Mouse (Mus musculus) bone marrow, adult 2 months (tissue): ENCODE results near the gene Dmac2. TPM values are rescaled to one million over a fixed set of nuclear protein-coding genes. Genes with fewer than 3 reads are reported as not detected.
A peak's percentile ranks its signal among the peaks of the same experiment; 100 is the strongest.

ENCODE experiments used
- H3K27ac ChIP-seq: fragments of 200-500 bp; 2 replicates; pipeline ENCODE4 v1.5.1; 2012; ENCODE audit warnings: low read depth, mild to moderate bottlenecking, control low read depth, inconsistent platforms, low read length; ENCODE audit not compliant: control insufficient read depth, poor library complexity, insufficient read depth
- H3K4me1 ChIP-seq: fragments of 200-500 bp; 2 replicates; pipeline ENCODE4 v1.6.1; 2011; ENCODE audit warnings: low read length; ENCODE audit not compliant: control insufficient read depth, insufficient read depth
- H3K4me3 ChIP-seq: fragments of 200-500 bp; replicated peaks from 2 replicates; pipeline ENCODE3; 2011; ENCODE audit warnings: mild to moderate bottlenecking, low read depth, low read length, control low read depth; ENCODE audit not compliant: control insufficient read depth
- CTCF ChIP-seq: fragments of 200-500 bp; IDR thresholded peaks from 2 replicates; pipeline ENCODE4 v1.5.1; 2011; ENCODE audit warnings: low read length, control low read depth; ENCODE audit not compliant: control insufficient read depth, insufficient read depth
- POLR2A ChIP-seq: fragments of 200-500 bp; IDR thresholded peaks from 2 replicates; pipeline ENCODE4 v1.6.1; 2011; ENCODE audit warnings: low read depth, mild to moderate bottlenecking, control low read depth, low read length, borderline replicate concordance; ENCODE audit not compliant: control insufficient read depth
- WGBS: fragments of 180-500 bp; shearing (Covaris S2); methylation state at CpG from one replicate; pipeline ENCODE4 v1.1.7; 2018; 5-methylcytosine and 5-hydroxymethylcytosine counted together
- polyA plus RNA-seq: library from polyadenylated mRNA; stranded (reverse); fragments of >200 nt; gene quantifications from 2 replicates; pipeline ENCODE4 v1.2.4, GENCODE M21; 2011; ENCODE audit warnings: low replicate concordance; ENCODE audit not compliant: missing spikeins, insufficient read depth, insufficient read length

Dmac2 gene
- polyA plus RNA-seq, 1 experiment = 23.1 TPM

GRCm38 (mm10) chr7:25610056-25610455 is 9.2 kb upstream of the Dmac2 start:
- no peak overlapping the region for H3K27ac ChIP-seq
- no peaks in the 10 kb centered on the region; the same call in 1 of the 2 replicates for H3K4me1 ChIP-seq
- no peak overlapping the region for H3K4me3 ChIP-seq
- TF ChIP-seq CTCF = no peak
- no peak for TF ChIP-seq POLR2A
- WGBS = 19% methylated on average over 6 of the region's 6 CpGs

GRCm38 (mm10) chr7:25611501-25611900 is 7.7 kb upstream of the Dmac2 start:
- WGBS = 80% methylated on average over 7 of the region's 7 CpGs
- Histone ChIP-seq H3K27ac (no peak overlapping the region), H3K4me3 (no peak overlapping the region), H3K4me1 (no peaks in the 10 kb centered on the region; the same call in 1 of the 2 replicates)
- no peak for TF ChIP-seq POLR2A
- no peak for TF ChIP-seq CTCF

- H3K4me1 ChIP-seq = no peaks in the 10 kb centered on the region
- H3K27ac ChIP-seq = no peak overlapping the region
- WGBS = 86% methylated on average over 5 of the region's 5 CpGs
- H3K4me3 ChIP-seq = no peak overlapping the region
- TF ChIP-seq POLR2A (no peak), CTCF (no peak)
Observed at GRCm38 (mm10) chr7:25614086-25614485, 5.1 kb upstream of the Dmac2 start.

- no peak overlapping the region for H3K27ac ChIP-seq
- no peak for TF ChIP-seq CTCF
- no peak for TF ChIP-seq POLR2A
- no peaks in the 10 kb centered on the region for H3K4me1 ChIP-seq
- WGBS = 83% methylated on average over 21 of the region's 21 CpGs
- no peak overlapping the region for H3K4me3 ChIP-seq
Observed at GRCm38 (mm10) chr7:25614831-25615705, 4.1 kb upstream of the Dmac2 start.

GRCm38 (mm10) chr7:25615706-25616011 is 3.6 kb upstream of the Dmac2 start, which contains the start of gene Erich4:
Erich4 (minus strand) TSS chr7:25615892.
- WGBS = 68% methylated on average over 5 of the region's 5 CpGs
- TF ChIP-seq POLR2A (no peak), CTCF (no peak)

GRCm38 (mm10) chr7:25617376-25618160 is 1.6 kb upstream of the Dmac2 start:
- Histone ChIP-seq H3K4me1 (no peaks in the 10 kb centered on the region), H3K27ac (no peak overlapping the region), H3K4me3 (no peak overlapping the region)
- TF ChIP-seq CTCF (no peak), POLR2A (no peak)
- WGBS = 79% methylated on average over 10 of the region's 10 CpGs

More at GRCm38 (mm10) chr7:25615706-25616011, 3.6 kb upstream of the Dmac2 start, which contains the start of gene Erich4:
- H3K4me3 ChIP-seq = no peak within 1 kb of the TSS
- no peaks in the 10 kb centered on the region for H3K4me1 ChIP-seq
- H3K27ac ChIP-seq = no peak within 1 kb of the TSS

- TF ChIP-seq POLR2A (no peak), CTCF (no peak)
- H3K4me3 ChIP-seq = peak overlapping the region; percentile 61
- no peaks in the 10 kb centered on the region for H3K4me1 ChIP-seq
- peak overlapping the region; percentile 23; the same call in 1 of the 2 replicates for H3K27ac ChIP-seq
- 18% methylated on average over 5 of the region's 5 CpGs for WGBS
Observed at GRCm38 (mm10) chr7:25619722-25619991, 443 bp downstream of the Dmac2 start.

GRCm38 (mm10) chr7:25620101-25620500 is 887 bp downstream of the Dmac2 start:
- Histone ChIP-seq H3K27ac (no peak overlapping the region), H3K4me3 (no peak overlapping the region), H3K4me1 (no peaks in the 10 kb centered on the region)
- 84% methylated on average over 5 of the region's 5 CpGs for WGBS
- TF ChIP-seq CTCF (no peak), POLR2A (no peak)

GRCm38 (mm10) chr7:25620751-25621150 is 1.5 kb downstream of the Dmac2 start:
- TF ChIP-seq CTCF = no peak
- TF ChIP-seq POLR2A = 0 out of 2 replicates have a peak, but pooled peaks have one; percentile 13
- H3K4me1 ChIP-seq = no peaks in the 10 kb centered on the region
- WGBS = 89% methylated on average over 11 of the region's 11 CpGs
- no peak overlapping the region for H3K27ac ChIP-seq
- H3K4me3 ChIP-seq = no peak overlapping the region
